Mouse (Mus musculus) forebrain, embryonic 13.5 days (tissue): ENCODE measurements around the gene Phactr2. TPM values are rescaled to one million over a fixed set of nuclear protein-coding genes. Genes with fewer than 3 reads are reported as not detected.

Source experiments
- ATAC-seq: fragments of 200-750 bp; cut with Nextera tagmentation; 2 replicates; pipeline ENCODE4 v1.8.0; 2017
- H3K27ac ChIP-seq: fragments of 300-500 bp; sonication (generic); 2 replicates; pipeline ENCODE4 v1.5.1; 2015; ENCODE audit warnings: inconsistent platforms, mild to moderate bottlenecking, moderate library complexity
- H3K27me3 ChIP-seq: fragments of 300-500 bp; sonication (generic); 2 replicates; pipeline ENCODE4 v1.6.1; 2015; ENCODE audit warnings: mild to moderate bottlenecking, inconsistent platforms
- H3K36me3 ChIP-seq: fragments of 300-500 bp; sonication (generic); 2 replicates; pipeline ENCODE4 v1.6.1; 2015; ENCODE audit warnings: mild to moderate bottlenecking, inconsistent platforms; ENCODE audit not compliant: poor library complexity, severe bottlenecking
- H3K4me1 ChIP-seq: fragments of 300-500 bp; sonication (generic); 2 replicates; pipeline ENCODE4 v1.6.1; 2015; ENCODE audit warnings: inconsistent platforms
- H3K4me2 ChIP-seq: fragments of 300-500 bp; sonication (generic); 2 replicates; pipeline ENCODE4 v1.6.1; 2015; ENCODE audit warnings: inconsistent platforms, mild to moderate bottlenecking, moderate library complexity
- H3K4me3 ChIP-seq: fragments of 300-500 bp; sonication (generic); 2 replicates; pipeline ENCODE4 v1.5.1; 2015; ENCODE audit warnings: mild to moderate bottlenecking, inconsistent platforms
- H3K9ac ChIP-seq: fragments of 300-500 bp; sonication (generic); 2 replicates; pipeline ENCODE4 v1.6.1; 2015; ENCODE audit warnings: mild to moderate bottlenecking, inconsistent platforms
- H3K9me3 ChIP-seq: fragments of 300-500 bp; sonication (generic); replicated peaks from 2 replicates; pipeline ENCODE4 v1.6.1; 2016; ENCODE audit warnings: inconsistent platforms
- WGBS: fragments of 180-500 bp; shearing (Covaris S2); methylation state at CpG from one replicate; pipeline ENCODE4 v1.1.7; 2015; 5-methylcytosine and 5-hydroxymethylcytosine counted together
- polyA plus RNA-seq: library from polyadenylated mRNA; unstranded; fragments of >200 nt; fragmentation: Nextera tagmentation; extraction: Ambion mirVana; gene quantifications from 2 replicates; pipeline ENCODE4 v1.2.1, GENCODE M21; 2015

Gene Phactr2
- polyA plus RNA-seq, 1 experiment from 2014 or later = 8.5 TPM

- H3K27ac ChIP-seq = no peak overlapping the region
- no peak overlapping the region for H3K4me3 ChIP-seq
- 95% methylated on average over 3 of the region's 3 CpGs for WGBS
- H3K9me3 ChIP-seq = no peaks in the 10 kb centered on the region
- H3K36me3 ChIP-seq = peaks cover 76% of the 10 kb centered on the region
- no peak for ATAC-seq
- H3K4me2 ChIP-seq = no peak overlapping the region
- H3K9ac ChIP-seq = no peak overlapping the region
- no peaks in the 10 kb centered on the region for H3K27me3 ChIP-seq
- no peaks in the 10 kb centered on the region for H3K4me1 ChIP-seq
These were observed 287.5 kb downstream of the Phactr2 start for GRCm38 (mm10) chr10:13186754-13187153.

- no peaks in the 10 kb centered on the region for H3K4me1 ChIP-seq
- ATAC-seq = no peak
- H3K27ac ChIP-seq = no peak overlapping the region
- H3K9ac ChIP-seq = no peak overlapping the region
- 95% methylated on average over 4 of the region's 4 CpGs for WGBS
- H3K27me3 ChIP-seq = no peaks in the 10 kb centered on the region
- H3K4me2 ChIP-seq = no peak overlapping the region
- no peak overlapping the region for H3K4me3 ChIP-seq
- no peaks in the 10 kb centered on the region for H3K9me3 ChIP-seq
- peaks cover 86% of the 10 kb centered on the region for H3K36me3 ChIP-seq
These were observed 289.9 kb downstream of the Phactr2 start for GRCm38 (mm10) chr10:13184170-13184766.

- WGBS = 95% methylated on average over 7 of the region's 7 CpGs
- no peaks in the 10 kb centered on the region for H3K4me1 ChIP-seq
- H3K9ac ChIP-seq = no peak overlapping the region
These were observed 294.0 kb downstream of the Phactr2 start for GRCm38 (mm10) chr10:13180211-13180610.

GRCm38 (mm10) chr10:13177973-13178624, 296.1 kb downstream of the Phactr2 start, which contains the start of gene Zc2hc1b:
Gene Zc2hc1b (minus strand): TSS chr10:13178023.
- Histone ChIP-seq H3K4me1 (0 out of 2 replicates have a peak, but pooled peaks cover 2% of the 10 kb centered on the region), H3K36me3 (peaks cover 71% of the 10 kb centered on the region), H3K27ac (no peak within 1 kb of the TSS), H3K4me3 (no peak within 1 kb of the TSS), H3K9ac (no peak within 1 kb of the TSS), H3K27me3 (no peaks in the 10 kb centered on the region), H3K4me2 (no peak within 1 kb of the TSS), H3K9me3 (no peaks in the 10 kb centered on the region)
- WGBS = 88% methylated on average over 7 of the region's 7 CpGs
- no peak for ATAC-seq

More at GRCm38 (mm10) chr10:13180211-13180610, 294.0 kb downstream of the Phactr2 start:
- Histone ChIP-seq H3K36me3 (peaks cover 88% of the 10 kb centered on the region), H3K27ac (no peak overlapping the region), H3K27me3 (no peaks in the 10 kb centered on the region), H3K4me3 (no peak overlapping the region), H3K4me2 (no peak overlapping the region), H3K9me3 (no peaks in the 10 kb centered on the region)
- ATAC-seq = no peak

- Histone ChIP-seq H3K27me3 (no peaks in the 10 kb centered on the region), H3K9me3 (no peaks in the 10 kb centered on the region), H3K4me3 (no peak overlapping the region), H3K27ac (no peak overlapping the region), H3K4me2 (no peak overlapping the region), H3K4me1 (peaks cover 19% of the 10 kb centered on the region), H3K36me3 (peaks cover 50% of the 10 kb centered on the region), H3K9ac (no peak overlapping the region)
- ATAC-seq = no peak
- 93% methylated on average over 7 of the region's 7 CpGs for WGBS
These were observed 298.3 kb downstream of the Phactr2 start for GRCm38 (mm10) chr10:13175866-13176265.

GRCm38 (mm10) chr10:13172798-13173221, 301.4 kb downstream of the Phactr2 start:
- peaks cover 20% of the 10 kb centered on the region for H3K36me3 ChIP-seq
- H3K9me3 ChIP-seq = no peaks in the 10 kb centered on the region
- ATAC-seq = peak; percentile 75
- no peak overlapping the region for H3K4me2 ChIP-seq
- H3K4me1 ChIP-seq = peaks cover 22% of the 10 kb centered on the region
- H3K27ac ChIP-seq = 0 out of 2 replicates have a peak overlapping the region, but pooled peaks have one; percentile 2
- WGBS = 62% methylated on average over 10 of the region's 10 CpGs
- H3K27me3 ChIP-seq = no peaks in the 10 kb centered on the region
- H3K4me3 ChIP-seq = no peak overlapping the region
- H3K9ac ChIP-seq = no peak overlapping the region

- H3K4me3 ChIP-seq = no peak overlapping the region
- H3K9ac ChIP-seq = no peak overlapping the region
- peaks cover 7% of the 10 kb centered on the region; the same call in 1 of the 2 replicates for H3K36me3 ChIP-seq
- peaks cover 22% of the 10 kb centered on the region for H3K4me1 ChIP-seq
- no peaks in the 10 kb centered on the region for H3K27me3 ChIP-seq
- H3K9me3 ChIP-seq = no peaks in the 10 kb centered on the region
- peak overlapping the region; percentile 65 for H3K27ac ChIP-seq
- H3K4me2 ChIP-seq = no peak overlapping the region
- ATAC-seq = 0 out of 2 replicates have a peak, but pooled peaks have one; percentile 9
- 66% methylated on average over 2 of the region's 2 CpGs for WGBS
These were observed 302.8 kb downstream of the Phactr2 start for GRCm38 (mm10) chr10:13171461-13171860.

GRCm38 (mm10) chr10:13170739-13171448, 303.3 kb downstream of the Phactr2 start:
- Histone ChIP-seq H3K27ac (peak overlapping the region; percentile 65), H3K4me1 (peaks cover 22% of the 10 kb centered on the region), H3K9ac (no peak overlapping the region), H3K4me3 (no peak overlapping the region), H3K27me3 (no peaks in the 10 kb centered on the region), H3K4me2 (no peak overlapping the region), H3K36me3 (0 out of 2 replicates have a peak, but pooled peaks cover 3% of the 10 kb centered on the region), H3K9me3 (no peaks in the 10 kb centered on the region)
- ATAC-seq = peak; percentile 77
- 44% methylated on average over 12 of the region's 12 CpGs for WGBS

- ATAC-seq = no peak
- H3K27ac ChIP-seq = no peak overlapping the region
- WGBS = 86% methylated on average over 5 of the region's 5 CpGs
- no peak overlapping the region for H3K4me3 ChIP-seq
- H3K27me3 ChIP-seq = no peaks in the 10 kb centered on the region
- no peak overlapping the region for H3K9ac ChIP-seq
- H3K4me1 ChIP-seq = peaks cover 22% of the 10 kb centered on the region
- no peaks in the 10 kb centered on the region for H3K36me3 ChIP-seq
- peaks cover 3% of the 10 kb centered on the region; the same call in 1 of the 2 replicates for H3K9me3 ChIP-seq
- no peak overlapping the region for H3K4me2 ChIP-seq
These were observed 305.8 kb downstream of the Phactr2 start for GRCm38 (mm10) chr10:13168461-13168860.

- ATAC-seq = no peak
- Histone ChIP-seq H3K27ac (no peak overlapping the region), H3K4me2 (no peak overlapping the region), H3K4me1 (no peaks in the 10 kb centered on the region), H3K9me3 (peaks cover 3% of the 10 kb centered on the region; the same call in 1 of the 2 replicates), H3K4me3 (no peak overlapping the region), H3K36me3 (no peaks in the 10 kb centered on the region), H3K9ac (no peak overlapping the region), H3K27me3 (no peaks in the 10 kb centered on the region)
- 83% methylated on average over 4 of the region's 4 CpGs for WGBS
These were observed 312.2 kb downstream of the Phactr2 start for GRCm38 (mm10) chr10:13162031-13162430.

- peaks cover 3% of the 10 kb centered on the region; the same call in 1 of the 2 replicates for H3K9me3 ChIP-seq
- no peak for ATAC-seq
- WGBS = 94% methylated on average over 4 of the region's 4 CpGs
These were observed 313.3 kb downstream of the Phactr2 start for GRCm38 (mm10) chr10:13160913-13161312.

More at GRCm38 (mm10) chr10:13160913-13161312, 313.3 kb downstream of the Phactr2 start:
- Histone ChIP-seq H3K9ac (no peak overlapping the region), H3K4me1 (0 out of 2 replicates have a peak, but pooled peaks cover 4% of the 10 kb centered on the region), H3K27me3 (no peaks in the 10 kb centered on the region), H3K36me3 (no peaks in the 10 kb centered on the region), H3K27ac (no peak overlapping the region), H3K4me3 (no peak overlapping the region), H3K4me2 (no peak overlapping the region)
